Mouse (Mus musculus): ENCODE results near the gene Akap2. TPM values are rescaled to one million over a fixed set of nuclear protein-coding genes. Genes with fewer than 3 reads are reported as not detected.

Gene Akap2
- total RNA-seq, 2 experiments from 2014 or later = 21.0 to 27.5 TPM

GRCm38 (mm10) chr4:57895140-57895539 lies 177.7 kb downstream of the Akap2 start:
- intact Hi-C loops (cut with DNase I) = no loop called here
- no peak for DNase-seq

- DNase-seq = no peak
- intact Hi-C loops (cut with DNase I) = no loop called here
These were observed 178.4 kb downstream of the Akap2 start for GRCm38 (mm10) chr4:57895902-57896301.

- no peak for DNase-seq
- intact Hi-C loops (cut with DNase I) = no loop called here
These were observed 179.2 kb downstream of the Akap2 start for GRCm38 (mm10) chr4:57896631-57897030.

GRCm38 (mm10) chr4:57901210-57901609 lies 183.8 kb downstream of the Akap2 start:
- DNase-seq = peak; percentile 67
- intact Hi-C loops (cut with DNase I) = loop anchor here (5.0 to 10.0 kb wide), 3 partner anchors 176 to 344 kb away; no protein-coding TSS in a partner anchor

GRCm38 (mm10) chr4:57902619-57903018 lies 185.2 kb downstream of the Akap2 start:
- DNase-seq = no peak
- intact Hi-C loops (cut with DNase I) = loop anchor here (5.0 to 10.0 kb wide), 3 partner anchors 175 to 342 kb away; no protein-coding TSS in a partner anchor

GRCm38 (mm10) chr4:57904211-57904610 lies 186.8 kb downstream of the Akap2 start:
- intact Hi-C loops (cut with DNase I) = loop anchor here (5.0 to 10.0 kb wide), 3 partner anchors 173 to 341 kb away; no protein-coding TSS in a partner anchor
- peak; percentile 60 for DNase-seq

- intact Hi-C loops (cut with DNase I) = loop anchor here (5.0 to 10.0 kb wide), 3 partner anchors 173 to 340 kb away; no protein-coding TSS in a partner anchor
- no peak for DNase-seq
These were observed 187.2 kb downstream of the Akap2 start for GRCm38 (mm10) chr4:57904638-57905037.

- intact Hi-C loops (cut with DNase I) = loop anchor here (10.0 kb wide), 2 partner anchors 232 to 338 kb away; no protein-coding TSS in a partner anchor
- DNase-seq = no peak
These were observed 189.3 kb downstream of the Akap2 start for GRCm38 (mm10) chr4:57906708-57907107.

- intact Hi-C loops (cut with DNase I) = loop anchor here (10.0 kb wide), 2 partner anchors 234 to 336 kb away; no protein-coding TSS in a partner anchor
- DNase-seq = no peak
These were observed 191.4 kb downstream of the Akap2 start for GRCm38 (mm10) chr4:57908860-57909259.

- DNase-seq = no peak
- intact Hi-C loops (cut with DNase I) = no loop called here
These were observed 195.6 kb downstream of the Akap2 start for GRCm38 (mm10) chr4:57913021-57913420.

- intact Hi-C loops (cut with DNase I) = no loop called here
- peak; percentile 50 for DNase-seq
These were observed 197.0 kb downstream of the Akap2 start for GRCm38 (mm10) chr4:57914193-57915190.

- DNase-seq = peak; percentile 74
- intact Hi-C loops (cut with DNase I) = no loop called here
These were observed 197.9 kb downstream of the Akap2 start for GRCm38 (mm10) chr4:57915216-57915965.

GRCm38 (mm10) chr4:57916201-57916661 lies 198.8 kb downstream of the Akap2 start, which contains the start of gene D630039A03Rik:
Gene D630039A03Rik (minus strand): TSS chr4:57916297.
- intact Hi-C loops (cut with DNase I) = no loop called here
- DNase-seq = peak; percentile 44

- no peak for DNase-seq
- intact Hi-C loops (cut with DNase I) = no loop called here
These were observed 199.3 kb downstream of the Akap2 start for GRCm38 (mm10) chr4:57916711-57917110.

- intact Hi-C loops (cut with DNase I) = no loop called here
- DNase-seq = no peak
These were observed 202.3 kb downstream of the Akap2 start for GRCm38 (mm10) chr4:57919494-57920423.

- no peak for DNase-seq
- intact Hi-C loops (cut with DNase I) = no loop called here
These were observed 203.1 kb downstream of the Akap2 start for GRCm38 (mm10) chr4:57920522-57920921.

- intact Hi-C loops (cut with DNase I) = no loop called here
- peak; percentile 11 for DNase-seq
These were observed 204.7 kb downstream of the Akap2 start for GRCm38 (mm10) chr4:57922171-57922570.

GRCm38 (mm10) chr4:57924556-57925071 lies 207.2 kb downstream of the Akap2 start:
- peak; percentile 27 for DNase-seq
- intact Hi-C loops (cut with DNase I) = no loop called here

- intact Hi-C loops (cut with DNase I) = no loop called here
- DNase-seq = no peak
These were observed 210.2 kb downstream of the Akap2 start for GRCm38 (mm10) chr4:57927464-57928205.

Data from left cerebral cortex, postnatal 4 days (tissue).